Mouse (Mus musculus) hindbrain, embryonic 16.5 days (tissue): ENCODE measurements at regions not wholly inside any gene's neighbourhood (a gene's known extent, or its start where the extent isn't known, plus 50 kb on each side); places are given as distances from the start of the nearest gene placed in this dataset. TPM values are rescaled to one million over a fixed set of nuclear protein-coding genes. Genes with fewer than 3 reads are reported as not detected.

Experiments
- ATAC-seq: fragments of 200-750 bp; cut with Nextera tagmentation; 2 replicates; pipeline ENCODE4 v1.8.0; 2017; ENCODE audit warnings: moderate TSS enrichment, moderate library complexity
- H3K27ac ChIP-seq: fragments of 300-500 bp; sonication (generic); 2 replicates; pipeline ENCODE4 v1.5.1; 2014; ENCODE audit warnings: low read depth, mild to moderate bottlenecking, control low read depth, low read length, moderate library complexity
- H3K27me3 ChIP-seq: fragments of 300-500 bp; sonication (generic); replicated peaks from 2 replicates; pipeline ENCODE4 v1.6.1; 2014; ENCODE audit warnings: low read length; ENCODE audit not compliant: control insufficient read depth, insufficient read depth
- H3K36me3 ChIP-seq: fragments of 300-500 bp; sonication (generic); 2 replicates; pipeline ENCODE4 v1.6.1; 2014; ENCODE audit warnings: mild to moderate bottlenecking, low read length, moderate library complexity, mixed read lengths; ENCODE audit not compliant: control insufficient read depth, insufficient read depth
- H3K4me1 ChIP-seq: fragments of 300-500 bp; sonication (generic); 2 replicates; pipeline ENCODE4 v1.6.1; 2014; ENCODE audit warnings: low read depth, low read length; ENCODE audit not compliant: control insufficient read depth, insufficient read depth
- H3K4me2 ChIP-seq: fragments of 300-500 bp; sonication (generic); 2 replicates; pipeline ENCODE4 v1.6.1; 2014; ENCODE audit warnings: mild to moderate bottlenecking, low read length, control low read depth, moderate library complexity
- H3K4me3 ChIP-seq: fragments of 300-500 bp; sonication (generic); 2 replicates; pipeline ENCODE4 v1.5.1; 2014; ENCODE audit warnings: mild to moderate bottlenecking, low read length, control low read depth, moderate library complexity
- H3K9ac ChIP-seq: fragments of 300-500 bp; sonication (generic); 2 replicates; pipeline ENCODE4 v1.6.1; 2014; ENCODE audit warnings: low read depth, mild to moderate bottlenecking, control low read depth, low read length, moderate library complexity
- H3K9me3 ChIP-seq: fragments of 300-500 bp; sonication (generic); 2 replicates; pipeline ENCODE4 v1.6.1; 2014; ENCODE audit warnings: mild to moderate bottlenecking, low read length, moderate library complexity; ENCODE audit not compliant: control insufficient read depth
- WGBS: fragments of 180-500 bp; shearing (Covaris S2); extraction: QIAGEN DNeasy Blood & Tissue Kit; methylation state at CpG from one replicate; pipeline ENCODE4 v1.1.7; 2014; 5-methylcytosine and 5-hydroxymethylcytosine counted together
- microRNA-seq: library from miRNA; unstranded; fragments of <30 nt; microRNA quantifications from one replicate; pipeline ENCODE4, GENCODE M21; 2017

DNA sequence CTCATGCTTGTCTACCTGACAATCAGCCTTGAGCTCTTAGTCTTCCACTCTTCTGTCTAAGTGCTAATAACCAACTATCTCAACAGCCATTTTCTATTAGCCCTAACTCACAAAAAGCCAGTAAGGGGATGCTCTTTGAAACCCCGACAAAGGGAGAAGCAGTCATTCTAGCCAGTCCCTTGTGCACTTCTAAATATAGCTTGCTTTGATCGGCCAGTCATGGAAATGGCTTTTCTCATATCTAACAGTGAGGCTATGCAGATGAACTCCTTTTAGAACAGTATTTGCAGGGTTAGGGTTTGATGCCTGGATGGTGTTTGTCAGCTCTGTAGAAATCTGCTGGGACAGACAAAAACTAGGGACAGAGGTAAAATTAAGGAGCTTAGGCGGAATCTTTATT is 54.5 kb upstream of the Arg1 start:
- WGBS, result 81% methylated on average over 3 of the region's 3 CpGs
- H3K27me3 ChIP-seq, result no peaks in the 10 kb centered on the region
- ATAC-seq, result no peak

More for the DNA sequence above, 54.5 kb upstream of the Arg1 start:
- peaks cover 2% of the 10 kb centered on the region; the same call in 1 of the 2 replicates for H3K9me3 ChIP-seq
- no peak overlapping the region for H3K9ac ChIP-seq
- H3K4me3 ChIP-seq, result no peak overlapping the region
- no peak overlapping the region for H3K27ac ChIP-seq
- no peaks in the 10 kb centered on the region for H3K36me3 ChIP-seq
- H3K4me1 ChIP-seq, result no peaks in the 10 kb centered on the region
- H3K4me2 ChIP-seq, result no peak overlapping the region

Small RNA genes lying in the stretch of these regions (microRNA-seq; reads per million reads assigned to microRNA genes)
- gene Gm22566, result not detected
